Mouse (Mus musculus) G1E (cell line): ENCODE results near the gene Btbd6. TPM values are rescaled to one million over a fixed set of nuclear protein-coding genes. Genes with fewer than 3 reads are reported as not detected.
A peak's percentile ranks its signal among the peaks of the same experiment; 100 is the strongest.

Experiments used
- ATAC-seq: 2 replicates; pipeline ENCODE4 v1.8.0; 2016; ENCODE audit warnings: mild to moderate bottlenecking; ENCODE audit not compliant: insufficient number of reproducible peaks, poor library complexity, low FRiP score, severe bottlenecking; ENCODE audit errors: extremely low read depth
- DNase-seq: peaks from one replicate; pipeline ENCODE4 v3.0.0; 2012; ENCODE audit warnings: low spot score
- H3K27me3 ChIP-seq: 2 replicates; pipeline ENCODE4 v1.6.1; 2012; ENCODE audit warnings: mild to moderate bottlenecking, low read length, inconsistent platforms; ENCODE audit not compliant: insufficient read depth
- H3K36me3 ChIP-seq: replicated peaks from 2 replicates; pipeline ENCODE3; 2012; ENCODE audit warnings: mild to moderate bottlenecking, inconsistent platforms
- H3K4me1 ChIP-seq: 2 replicates; pipeline ENCODE4 v1.6.1; 2012; ENCODE audit warnings: low read depth, low read length, inconsistent platforms, mixed read lengths; ENCODE audit not compliant: insufficient read depth
- H3K4me3 ChIP-seq: 2 replicates; pipeline ENCODE4 v1.5.1; 2012; ENCODE audit warnings: low read depth, mild to moderate bottlenecking, inconsistent platforms, low read length, moderate library complexity, mixed read lengths
- H3K9me3 ChIP-seq: replicated peaks from 2 replicates; pipeline ENCODE4 v1.6.1; 2012; ENCODE audit warnings: inconsistent platforms
- CTCF ChIP-seq: IDR thresholded peaks from 2 replicates; pipeline ENCODE4 v1.5.1; 2012; ENCODE audit warnings: low read depth, low read length, inconsistent platforms, mixed read lengths
- GATA1 ChIP-seq: IDR thresholded peaks from 2 replicates; pipeline ENCODE4 v1.6.1; 2012; ENCODE audit warnings: borderline replicate concordance, low read length, inconsistent platforms, mixed read lengths
- GATA2 ChIP-seq: IDR thresholded peaks from 2 replicates; pipeline ENCODE4 v1.6.1; 2012; ENCODE audit warnings: low read depth, low read length, inconsistent platforms, borderline replicate concordance
- POLR2AphosphoS5 ChIP-seq: IDR thresholded peaks from 2 replicates; pipeline ENCODE4 v1.6.1; 2012; ENCODE audit warnings: low read depth, low read length, inconsistent platforms; ENCODE audit not compliant: insufficient replicate concordance
- TAL1 ChIP-seq: conservative IDR thresholded peaks from 2 replicates; pipeline ENCODE4 v1.6.1; 2012; ENCODE audit warnings: low read depth, low read length, inconsistent platforms, mixed read lengths
- polyA plus RNA-seq: library from polyadenylated mRNA; stranded (reverse); fragments of >175 nt; gene quantifications from 2 replicates; pipeline ENCODE4 v1.2.3, GENCODE M21; 2012
- total RNA-seq, 2 experiments: library from RNA; stranded (forward) in 1 of 2; stranded (reverse) in 1 of 2; fragments of 200-1000 nt in 1 of 2; fragments of >200 nt in 1 of 2; fragmentation: Nextera tagmentation in 1 of 2; gene quantifications; 2 replicates each; pipeline ENCODE4 v1.2.3; 2014 to 2017

Btbd6 gene
- total and polyA plus RNA-seq, 3 experiments, result 11.1 to 68.3 (median 15.9) TPM

DNA sequence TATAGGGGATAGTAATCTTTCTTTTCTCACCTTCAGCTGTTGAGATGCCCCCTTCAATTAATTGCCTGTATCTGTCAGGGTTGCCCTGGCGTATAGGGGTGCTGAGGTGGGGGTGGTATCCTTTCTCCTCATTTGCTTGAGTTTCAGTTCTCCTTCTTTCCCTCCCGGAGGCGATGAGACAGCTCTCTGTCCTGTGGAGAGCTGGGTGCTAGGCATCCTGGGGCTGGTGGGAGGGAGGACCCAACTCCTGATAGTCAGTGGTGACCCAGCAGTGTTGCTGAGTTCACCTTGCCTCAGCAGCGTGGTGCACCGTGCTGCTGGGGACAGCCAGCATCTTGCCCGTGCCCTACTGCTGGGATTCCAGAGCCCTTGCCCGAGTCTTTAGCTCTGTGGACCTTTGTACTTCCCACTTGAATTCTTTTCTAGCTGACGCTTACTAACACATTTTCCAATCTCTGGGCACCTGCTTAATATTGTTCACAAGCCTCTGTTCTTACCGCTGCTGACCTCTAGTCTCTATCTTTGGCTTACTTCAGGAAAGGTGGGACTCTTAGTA lies 41.2 kb downstream of the Btbd6 start:
- DNase-seq, result no peak
- H3K4me3 ChIP-seq, result no peak overlapping the region
- H3K27me3 ChIP-seq, result no peaks in the 10 kb centered on the region
- H3K9me3 ChIP-seq, result no peaks in the 10 kb centered on the region
- no peak for ATAC-seq
- TF ChIP-seq GATA2 (no peak), POLR2AphosphoS5 (no peak), CTCF (no peak), GATA1 (no peak)
- peaks cover 45% of the 10 kb centered on the region for H3K36me3 ChIP-seq
- peaks cover 43% of the 10 kb centered on the region for H3K4me1 ChIP-seq

DNA sequence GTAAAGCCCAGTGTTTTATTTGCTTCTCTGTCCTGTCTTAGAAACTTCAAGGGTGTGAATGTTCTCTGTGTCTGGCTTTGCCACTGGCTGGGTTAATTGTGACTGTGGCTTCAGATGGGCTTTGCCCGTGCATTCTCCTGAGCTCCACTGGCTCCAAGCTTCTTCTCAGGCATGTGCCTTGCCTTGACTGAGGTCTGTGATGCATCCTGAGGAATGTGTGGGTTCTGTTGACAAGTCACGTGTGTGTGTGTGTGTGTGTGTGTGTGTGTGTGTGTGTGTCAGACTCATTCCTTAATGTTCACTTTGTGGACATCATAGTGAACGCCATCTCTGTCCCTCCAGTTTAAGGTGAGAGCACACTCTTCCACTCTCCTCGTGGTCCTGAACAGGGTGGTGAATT lies 42.5 kb downstream of the Btbd6 start:
- no peaks in the 10 kb centered on the region for H3K27me3 ChIP-seq
- H3K4me3 ChIP-seq, result no peak overlapping the region
- peaks cover 55% of the 10 kb centered on the region for H3K36me3 ChIP-seq
- no peak for ATAC-seq
- H3K9me3 ChIP-seq, result no peaks in the 10 kb centered on the region
- no peak for DNase-seq
- peaks cover 37% of the 10 kb centered on the region for H3K4me1 ChIP-seq
- TF ChIP-seq GATA1, result no peak
- TF ChIP-seq CTCF, result no peak
- no peak for TF ChIP-seq POLR2AphosphoS5
- TF ChIP-seq TAL1, result no peak
- TF ChIP-seq GATA2, result no peak

DNA sequence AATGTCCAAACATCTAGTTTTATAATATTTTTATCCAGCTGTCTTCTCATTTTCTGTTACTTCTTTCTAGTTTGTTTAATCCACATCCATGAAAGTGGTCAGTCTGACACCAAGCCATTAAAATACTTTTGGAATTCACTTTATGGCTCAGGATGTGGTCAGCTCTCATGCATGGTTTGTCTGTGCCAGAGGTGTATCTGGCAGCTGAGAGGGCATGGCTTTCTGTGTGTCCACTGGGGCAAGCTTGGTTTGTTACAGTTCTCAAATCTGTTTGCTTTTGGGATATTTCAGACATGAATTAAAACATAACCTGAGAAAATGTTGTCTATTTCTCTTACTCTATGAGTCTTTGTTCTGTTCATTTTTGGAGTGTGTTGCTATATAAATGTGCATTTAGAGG lies 45.2 kb downstream of the Btbd6 start:
- Histone ChIP-seq H3K9me3 (no peaks in the 10 kb centered on the region), H3K27me3 (no peaks in the 10 kb centered on the region), H3K36me3 (peaks cover 71% of the 10 kb centered on the region), H3K4me3 (no peak overlapping the region), H3K4me1 (peaks cover 15% of the 10 kb centered on the region)
- ATAC-seq (no peak), DNase-seq (no peak)
- TF ChIP-seq CTCF (no peak), GATA2 (no peak), GATA1 (no peak), TAL1 (no peak), POLR2AphosphoS5 (no peak)

DNA sequence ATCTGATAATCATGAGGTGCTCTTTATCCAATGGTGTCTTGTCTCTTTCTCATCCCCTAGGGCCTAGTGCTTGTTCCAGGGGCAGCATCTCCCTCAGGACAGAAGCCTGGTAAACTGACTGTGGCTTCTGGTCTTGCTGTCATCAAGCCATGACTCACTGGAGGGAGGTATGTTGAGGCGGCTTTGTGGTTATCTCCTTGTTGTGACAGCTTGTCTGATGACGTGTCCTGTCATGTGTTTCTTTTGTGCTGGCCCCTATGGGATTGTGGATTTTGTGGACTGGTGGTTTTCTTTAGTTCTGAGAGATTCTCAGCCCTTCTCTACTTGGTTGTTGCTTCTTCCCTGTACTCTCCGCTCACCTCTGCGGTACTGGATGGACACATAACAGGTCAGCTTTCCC lies 46.8 kb downstream of the Btbd6 start:
- no peak overlapping the region for H3K4me3 ChIP-seq
- DNase-seq, result no peak
- H3K36me3 ChIP-seq, result peaks cover 73% of the 10 kb centered on the region

DNA sequence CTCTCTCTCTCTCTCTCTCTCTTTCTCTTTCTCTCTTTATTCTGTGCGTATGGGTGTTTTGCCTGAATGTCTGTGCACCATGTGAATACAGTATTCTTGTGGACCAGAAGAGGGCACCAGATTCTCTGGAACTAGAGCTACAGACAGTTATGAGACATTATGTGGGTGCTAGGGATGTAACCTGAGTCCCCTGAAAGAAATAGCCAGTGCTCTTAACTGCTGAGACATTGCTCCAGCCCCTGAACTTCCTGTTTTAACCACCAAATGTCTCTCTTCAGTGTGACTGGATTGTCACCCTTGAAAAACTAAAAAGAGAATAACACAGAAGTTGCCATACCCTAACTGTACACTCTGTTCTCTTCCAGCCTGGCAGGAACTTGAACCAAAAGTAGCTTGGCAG lies 50.3 kb downstream of the Btbd6 start:
- DNase-seq (no peak), ATAC-seq (no peak)
- no peaks in the 10 kb centered on the region for H3K27me3 ChIP-seq
- no peak overlapping the region for H3K4me3 ChIP-seq
- TF ChIP-seq GATA2, result no peak
- no peak for TF ChIP-seq TAL1
- no peak for TF ChIP-seq POLR2AphosphoS5
- TF ChIP-seq CTCF, result no peak
- no peak for TF ChIP-seq GATA1
- H3K36me3 ChIP-seq, result peaks cover 79% of the 10 kb centered on the region
- no peaks in the 10 kb centered on the region for H3K9me3 ChIP-seq
- H3K4me1 ChIP-seq, result peaks cover 29% of the 10 kb centered on the region

More for the DNA sequence above, 46.8 kb downstream of the Btbd6 start:
- H3K27me3 ChIP-seq, result no peaks in the 10 kb centered on the region
- no peaks in the 10 kb centered on the region for H3K9me3 ChIP-seq
- peak; percentile 51; the same call in 1 of the 2 replicates for ATAC-seq
- peaks cover 10% of the 10 kb centered on the region; the same call in 1 of the 2 replicates for H3K4me1 ChIP-seq
- TF ChIP-seq POLR2AphosphoS5 (no peak), GATA2 (no peak), CTCF (no peak), TAL1 (no peak), GATA1 (no peak)

DNA sequence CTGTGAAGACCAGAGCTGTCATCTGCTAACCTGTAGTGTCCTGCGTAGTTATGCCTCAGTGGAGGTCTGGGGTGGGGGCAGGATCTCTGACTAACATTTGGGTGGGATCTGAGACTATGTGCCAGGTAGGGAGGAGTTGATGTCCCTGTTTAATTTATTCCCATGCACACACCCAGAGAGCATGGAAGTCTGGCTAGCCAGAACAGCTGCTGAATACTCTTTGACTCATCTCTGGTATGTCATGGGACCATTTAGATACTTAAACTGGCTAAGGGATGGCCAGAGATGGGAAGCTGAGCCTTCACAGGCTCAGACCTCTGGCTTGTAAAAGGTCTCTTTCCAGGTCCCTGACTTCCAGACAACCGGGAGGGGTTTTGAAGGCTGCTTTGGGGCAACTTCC lies 51.2 kb downstream of the Btbd6 start:
- Histone ChIP-seq H3K4me3 (no peak overlapping the region), H3K4me1 (peaks cover 37% of the 10 kb centered on the region), H3K36me3 (peaks cover 87% of the 10 kb centered on the region), H3K9me3 (no peaks in the 10 kb centered on the region), H3K27me3 (no peaks in the 10 kb centered on the region)
- DNase-seq, result no peak
- no peak for TF ChIP-seq GATA2
- no peak for TF ChIP-seq GATA1
- TF ChIP-seq TAL1, result no peak
- TF ChIP-seq POLR2AphosphoS5, result no peak
- no peak for TF ChIP-seq CTCF
- ATAC-seq, result no peak

DNA sequence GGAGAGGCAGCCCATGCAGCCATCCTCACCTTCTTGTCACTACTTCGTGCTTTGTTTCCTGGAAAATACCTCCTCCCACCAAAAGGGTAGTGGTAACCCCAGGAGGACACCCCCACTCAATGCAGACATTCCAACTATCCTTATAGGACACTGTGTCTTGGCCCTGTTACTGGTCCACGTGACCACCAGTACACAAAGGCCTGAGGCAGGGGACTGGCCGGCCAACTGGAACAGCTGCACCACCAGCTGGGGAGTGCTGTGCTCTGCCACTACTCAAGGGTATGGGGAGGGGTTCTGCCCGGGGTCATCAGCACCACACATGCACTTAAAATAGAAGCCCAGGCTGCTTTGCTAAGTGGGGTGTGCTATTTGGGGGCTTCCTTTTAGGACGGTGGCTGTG lies 51.8 kb downstream of the Btbd6 start:
- Histone ChIP-seq H3K36me3 (peaks cover 90% of the 10 kb centered on the region), H3K4me1 (peaks cover 34% of the 10 kb centered on the region), H3K9me3 (no peaks in the 10 kb centered on the region), H3K27me3 (no peaks in the 10 kb centered on the region), H3K4me3 (no peak overlapping the region)
- no peak for TF ChIP-seq GATA2
- no peak for TF ChIP-seq CTCF
- TF ChIP-seq POLR2AphosphoS5, result no peak
- no peak for TF ChIP-seq GATA1
- TF ChIP-seq TAL1, result no peak
- no peak for DNase-seq
- ATAC-seq, result no peak
